In the genomic region with DNA sequence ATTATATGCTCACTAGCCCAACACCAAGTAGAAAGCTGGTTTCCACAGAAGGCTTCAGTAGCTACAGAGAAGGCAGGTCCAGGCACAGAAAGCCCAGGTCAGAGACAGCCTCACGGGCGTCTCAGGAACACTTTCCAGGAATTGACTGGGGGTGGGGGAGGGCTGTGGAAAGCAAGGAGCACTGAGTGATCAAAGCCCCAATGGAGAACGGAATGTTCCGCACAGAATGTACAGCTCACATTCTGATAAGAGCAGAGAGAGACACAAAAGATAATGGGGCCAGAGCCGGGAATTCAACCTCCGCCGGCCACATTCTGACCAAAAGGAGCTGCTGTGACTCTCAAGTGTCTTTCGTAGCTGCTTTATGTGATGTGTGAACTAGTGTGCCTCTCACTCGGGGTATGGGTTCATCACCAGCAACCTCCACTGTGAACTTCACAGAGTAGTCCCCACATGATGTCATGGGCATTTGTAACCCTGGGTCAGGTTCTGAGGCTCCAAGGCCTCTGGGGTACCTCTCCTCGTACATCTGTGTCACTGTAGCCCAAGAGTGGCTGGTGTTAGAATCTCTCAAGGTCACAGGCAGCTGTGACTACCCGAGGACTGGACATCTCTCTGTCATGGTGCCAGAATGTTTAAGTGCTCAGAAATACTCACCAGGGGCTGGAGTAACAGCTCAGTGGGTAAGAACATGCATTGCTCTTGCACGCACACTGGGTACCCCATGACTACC, we compare ENCODE assay signal across 21 mouse cellular contexts. TPM values are rescaled to one million over a fixed set of nuclear protein-coding genes. Genes with fewer than 3 reads are reported as not detected.
DNase-seq lines count a peak whose midpoint lies in the region; ATAC-seq and TF ChIP-seq lines count a peak whose summit lies in the region.
"Had no signal": no experiment of that assay in that cellular context is flagged by ENCODE, and none has a peak within 500 bp of the region (broad histone marks: within the 10 kb centered on the region; RNA-seq: fewer than 3 reads in every experiment).

No protein-coding gene starts in this region.

- TF ChIP-seq EP300 in lung, postnatal 0 days (IDR thresholded peaks at IDR 0.05): peak; percentile 99

- H3K4me2 ChIP-seq in lung, postnatal 0 days (replicated peaks; ENCODE audit: low read depth, low read length): no peak overlapping the region
- H3K4me2 ChIP-seq in heart, embryonic 13.5 days: peak overlapping the region; percentile 45
- H3K4me2 ChIP-seq: embryonic facial prominence, embryonic 15.5 days; limb, embryonic 15.5 days; lung, embryonic 14.5 days; neural tube, embryonic 12.5 days had no signal

- H3K36me3 ChIP-seq in lung, postnatal 0 days (ENCODE audit: insufficient read depth, low read length): no peaks in the 10 kb centered on the region
- no peaks in the 10 kb centered on the region for H3K36me3 ChIP-seq in heart, embryonic 13.5 days
- H3K36me3 ChIP-seq: embryonic facial prominence, embryonic 15.5 days; forebrain, embryonic 10.5 days; limb, embryonic 15.5 days; neural tube, embryonic 12.5 days had no signal

- no peak for TF ChIP-seq CTCF in lung, postnatal 0 days (IDR thresholded peaks at IDR 0.05)

- H3K27ac ChIP-seq in lung, postnatal 0 days (ENCODE audit: low read length): no peak overlapping the region
- peak overlapping the region; percentile 78 for H3K27ac ChIP-seq in heart, embryonic 13.5 days (replicated peaks)
- H3K27ac ChIP-seq: embryonic facial prominence, embryonic 15.5 days; forebrain, embryonic 10.5 days; hindbrain, postnatal 0 days; limb, embryonic 15.5 days; neural tube, embryonic 12.5 days had no signal

- no peak overlapping the region for H3K9ac ChIP-seq in lung, postnatal 0 days (replicated peaks; ENCODE audit: low read depth)
- H3K9ac ChIP-seq in heart, embryonic 13.5 days: no peak overlapping the region
- H3K9ac ChIP-seq: embryonic facial prominence, embryonic 15.5 days; limb, embryonic 15.5 days; lung, embryonic 14.5 days; neural tube, embryonic 12.5 days had no signal

- no peaks in the 10 kb centered on the region for H3K27me3 ChIP-seq in lung, postnatal 0 days (replicated peaks; ENCODE audit: insufficient read depth, low read length)
- no peaks in the 10 kb centered on the region for H3K27me3 ChIP-seq in heart, embryonic 13.5 days (replicated peaks)
- H3K27me3 ChIP-seq: embryonic facial prominence, embryonic 15.5 days; limb, embryonic 15.5 days; neural tube, embryonic 12.5 days had no signal

- WGBS in lung, postnatal 0 days: 38% methylated on average over 12 of the region's 12 CpGs
- WGBS in heart, embryonic 13.5 days: 13% methylated on average over 12 of the region's 12 CpGs

- H3K4me1 ChIP-seq in lung, postnatal 0 days (ENCODE audit: insufficient read depth, low read depth, low read length): peaks cover 4% of the 10 kb centered on the region; the same call in 1 of the 2 replicates
- H3K4me1 ChIP-seq in heart, embryonic 13.5 days: peaks cover 17% of the 10 kb centered on the region
- H3K4me1 ChIP-seq: embryonic facial prominence, embryonic 15.5 days; forebrain, embryonic 10.5 days; limb, embryonic 15.5 days; neural tube, embryonic 12.5 days had no signal

- DNase-seq in lung, postnatal 0 days (ENCODE audit: low spot score): peak; percentile 64
- no peak for DNase-seq in lung, adult 18-20 months
- peak; percentile 24 to 26 for DNase-seq in heart, postnatal 36 days
- peak; percentile 64 for DNase-seq in testis, postnatal 10 days (ENCODE audit: low spot score)
- no peak for DNase-seq in layer of hippocampus, adult 8-10 months (ENCODE audit: low spot score in 2 of 2)
- no peak for DNase-seq in thymus, adult 18-20 months
- DNase-seq: cerebellum, adult 9-10 months; kidney, adult 9 months; kidney, postnatal 36 days; lung, embryonic 14.5 days; right cerebral cortex, postnatal 14 days had no signal

- no peaks in the 10 kb centered on the region for H3K9me3 ChIP-seq in lung, postnatal 0 days (ENCODE audit: low read length)
- no peaks in the 10 kb centered on the region for H3K9me3 ChIP-seq in heart, embryonic 13.5 days
- H3K9me3 ChIP-seq: embryonic facial prominence, embryonic 15.5 days; forebrain, embryonic 10.5 days; limb, embryonic 15.5 days; neural tube, embryonic 12.5 days had no signal

- no peak overlapping the region for H3K4me3 ChIP-seq in lung, postnatal 0 days (ENCODE audit: low read depth, low read length)
- no peak overlapping the region for H3K4me3 ChIP-seq in heart, embryonic 13.5 days
- H3K4me3 ChIP-seq: embryonic facial prominence, embryonic 15.5 days; forebrain, embryonic 10.5 days; limb, embryonic 15.5 days; neural tube, embryonic 12.5 days had no signal

- intact Hi-C loops in heart, postnatal 36 days (cut with DNase I): no loop called here

- ATAC-seq in lung, postnatal 0 days: peak; percentile 92
- ATAC-seq in heart, embryonic 13.5 days (ENCODE audit: extremely low read depth, insufficient number of reproducible peaks, low FRiP score, low TSS enrichment): no peak; the same call in 1 of the 2 replicates
- ATAC-seq: hindbrain, postnatal 0 days had no signal

RNA-seq across cellular contexts. Expression of gene Amotl1, which starts 44.7 kb away (rescaled TPM):
- polyA plus RNA-seq in lung, postnatal 0 days (2015; fragmentation: Nextera tagmentation; extraction: Ambion mirVana): 12.9 and 14.3 TPM in 2 replicates
- polyA plus RNA-seq in heart, embryonic 13.5 days (2015; fragmentation: Nextera tagmentation; extraction: Ambion mirVana): 15.3 and 15.7 TPM in 2 replicates
- 10 to 100 TPM; 52.8 to 58.6 TPM for total RNA-seq in heart, postnatal 36 days (2021)
- 10 to 100 TPM; 15.0 to 18.9 (median 17.4) TPM for total RNA-seq in layer of hippocampus, adult 8-10 months (2022)
- total RNA-seq: hematopoietic stem cell, adult 5-6 weeks; megakaryocyte-erythroid progenitor cell, adult 5-6 weeks had no signal

RNA-seq across cellular contexts. Expression of gene Piwil4, which starts 51.0 kb away (rescaled TPM):
- polyA plus RNA-seq in lung, postnatal 0 days (2015; fragmentation: Nextera tagmentation; extraction: Ambion mirVana): 9.1 and 9.8 TPM in 2 replicates
- polyA plus RNA-seq in heart, embryonic 13.5 days (2015; fragmentation: Nextera tagmentation; extraction: Ambion mirVana): 0.06 and 0.09 TPM in 2 replicates
- total RNA-seq in heart, postnatal 36 days (2021): not detected
- not detected for total RNA-seq in layer of hippocampus, adult 8-10 months (2022)
- total RNA-seq: gastrocnemius, adult 8-10 months; left cerebral cortex, postnatal 14 days; megakaryocyte-erythroid progenitor cell, adult 5-6 weeks had no signal
- polyA plus RNA-seq: lung, embryonic 14.5 days had no signal

Comparison
In these comparisons a context has a peak if more than half of its experiments do, and no peak if none do; other contexts are left out.
1. DNase-seq: peak in lung, postnatal 0 days (single experiment), heart, postnatal 36 days (2 of 2) and testis, postnatal 10 days (single experiment); none in lung, adult 18-20 months (0 of 2), layer of hippocampus, adult 8-10 months (0 of 2) and thymus, adult 18-20 months (0 of 2).